Mouse (Mus musculus): Measurements from ENCODE around the gene Cxcr4.

- TF ChIP-seq POLR2A (IDR thresholded peaks at IDR 0.05; ENCODE audit: control insufficient read depth, extremely low read depth, insufficient read depth, low read length, poor library complexity) = no peak
- TF ChIP-seq CTCF (IDR thresholded peaks at IDR 0.05; ENCODE audit: borderline replicate concordance, control insufficient read depth, extremely low read depth, insufficient read depth, low read length, poor library complexity) = no peak
These were observed 24.6 kb downstream of the Cxcr4 start for GRCm38 (mm10) chr1:128567224-128568197.

Measured in thymus, adult 2 months (tissue).